Mouse (Mus musculus) lung, postnatal 14 days (tissue): ENCODE measurements around the gene Birc7.

Source experiments
- DNase-seq: peaks from one replicate; pipeline ENCODE4 v3.0.0; 2021

Birc7 gene

GRCm38 (mm10) chr2:180905556-180906221 is 23.1 kb upstream of the Birc7 start:
- no peak for DNase-seq

GRCm38 (mm10) chr2:180910928-180911327 is 17.9 kb upstream of the Birc7 start:
- DNase-seq: no peak

DNA sequence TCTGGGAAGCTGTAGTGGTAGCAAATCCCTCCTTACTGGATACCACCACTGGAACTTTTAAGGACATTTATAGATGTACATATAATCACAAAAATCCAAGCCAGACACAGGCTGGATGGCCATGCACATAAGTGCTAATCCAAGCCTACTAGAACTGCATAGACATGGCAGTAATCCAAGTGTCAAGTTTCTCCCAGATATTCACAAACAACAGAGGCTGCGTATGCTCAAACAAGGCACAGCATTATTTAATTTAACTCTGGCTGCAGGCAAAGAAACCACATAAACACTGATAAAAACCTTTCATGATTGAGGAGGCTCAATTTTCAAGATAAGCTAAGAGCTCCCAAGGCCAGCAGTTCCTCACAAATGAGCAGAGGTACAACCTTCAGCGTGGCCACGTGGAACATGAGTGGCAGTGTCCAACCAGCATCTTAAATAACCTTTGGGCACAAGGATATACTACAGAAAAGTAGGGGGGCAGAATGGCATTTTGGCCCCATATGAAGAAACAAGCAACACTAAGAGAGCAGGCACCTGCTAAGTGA is 12.9 kb upstream of the Birc7 start:
- DNase-seq: no peak

DNA sequence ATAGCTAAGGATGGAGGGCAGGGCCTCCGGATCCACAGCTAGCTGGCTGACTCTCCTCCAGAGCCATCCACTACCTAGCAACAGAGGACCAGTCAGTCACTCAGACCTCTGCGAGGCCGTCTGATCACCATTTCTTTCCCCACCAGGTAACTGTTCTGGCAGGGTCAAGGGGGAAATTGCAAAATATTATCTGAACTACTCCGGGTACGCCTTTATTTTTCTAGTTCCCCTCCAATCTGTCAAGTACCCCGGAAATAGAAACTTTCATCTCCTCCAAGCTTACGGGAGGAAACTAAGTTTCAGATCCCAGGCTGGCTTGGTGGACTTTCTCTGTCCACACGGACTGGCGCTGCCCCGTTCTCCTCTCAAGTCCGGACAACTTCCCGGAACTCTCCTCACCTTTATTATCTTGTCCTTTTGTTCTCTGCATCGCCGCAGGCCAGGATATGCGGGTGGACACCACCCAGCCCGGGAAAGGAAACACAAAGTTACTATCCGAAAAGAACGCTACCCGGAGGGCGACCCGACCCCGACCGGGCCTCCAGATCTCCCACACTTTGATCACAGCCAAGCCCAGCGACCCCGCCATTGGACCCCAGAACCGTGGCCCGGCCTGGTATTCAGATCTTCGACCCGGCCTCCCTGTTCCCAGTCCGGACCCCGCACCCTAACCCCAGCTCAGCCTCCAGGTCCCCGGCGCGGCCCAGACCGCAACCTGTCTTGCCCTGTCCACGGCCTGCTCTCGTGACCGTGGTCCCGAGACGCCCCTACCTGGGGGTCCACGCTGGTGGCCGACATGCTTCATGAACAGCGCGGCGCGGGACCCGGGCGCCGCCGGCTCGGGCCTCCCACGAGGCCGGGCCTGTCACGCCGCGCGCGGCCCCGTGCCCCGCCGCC is 8.7 kb upstream of the Birc7 start:
- DNase-seq: peak; percentile 16

GRCm38 (mm10) chr2:180920810-180921400 is 7.9 kb upstream of the Birc7 start, which contains the start of gene Ythdf1:
Ythdf1 (minus strand) TSS chr2:180920949.
- peak; percentile 99 for DNase-seq

DNA sequence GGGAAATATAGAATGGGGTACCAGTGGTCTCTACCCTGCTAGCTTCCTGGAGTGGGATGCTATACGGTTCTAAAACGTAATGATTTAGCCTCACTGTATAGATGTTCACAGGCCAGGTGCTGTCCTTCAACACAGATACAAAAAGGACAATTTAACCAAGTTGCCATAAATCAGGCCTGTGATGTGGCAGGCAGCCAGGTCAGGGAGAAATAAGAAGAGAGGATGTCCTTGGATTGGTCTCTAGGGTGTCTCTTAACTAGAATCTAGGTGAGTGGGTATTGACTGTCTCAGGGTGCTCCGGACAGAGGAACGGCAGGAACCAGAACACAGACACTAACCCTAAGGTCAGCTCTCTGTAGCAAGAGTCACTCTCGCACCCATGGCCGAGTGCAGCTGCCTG is 6.1 kb upstream of the Birc7 start:
- no peak for DNase-seq

- DNase-seq: peak; percentile 84
Measured at GRCm38 (mm10) chr2:180925176-180925575, 3.6 kb upstream of the Birc7 start.

DNA sequence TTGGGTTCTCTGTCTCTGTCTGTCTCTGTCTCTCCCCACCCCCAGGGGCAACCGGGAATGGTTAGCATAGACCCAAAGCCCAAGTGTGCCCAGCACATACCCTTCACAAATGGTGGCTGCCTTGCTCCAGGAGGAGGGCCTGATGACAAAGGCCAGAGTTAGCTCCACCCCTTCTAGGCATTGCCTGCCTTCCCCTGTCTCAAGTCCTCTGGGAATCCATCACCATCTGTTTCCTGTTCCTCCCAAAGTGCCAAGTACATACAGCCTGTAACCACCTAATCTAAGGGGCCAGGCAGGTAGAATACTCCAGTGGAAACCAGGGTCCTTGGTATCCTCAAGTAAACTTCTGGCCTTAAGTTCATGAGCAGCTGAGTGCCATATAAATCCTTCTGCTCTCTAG is 3.6 kb downstream of the Birc7 start:
- no peak for DNase-seq

DNA sequence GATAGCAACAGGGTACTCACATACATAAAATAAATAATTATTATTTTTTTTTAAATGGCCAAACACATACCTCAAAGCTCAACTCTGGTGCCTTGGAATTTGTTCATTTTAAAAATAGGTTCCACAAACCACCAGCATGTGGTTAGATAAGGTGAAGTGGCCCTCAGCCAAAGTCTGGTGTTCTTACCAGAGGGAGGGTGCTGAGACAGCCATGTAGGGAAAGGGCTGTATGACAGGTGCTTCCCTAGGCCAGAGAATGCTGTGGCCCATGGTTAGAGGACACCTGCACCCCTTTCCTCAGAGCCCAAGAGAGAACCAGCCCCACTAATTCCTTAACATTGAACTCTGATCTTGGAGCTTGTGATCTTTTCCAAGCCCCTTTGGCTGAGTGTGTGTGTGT is 11.4 kb downstream of the Birc7 start:
- no peak for DNase-seq

DNA sequence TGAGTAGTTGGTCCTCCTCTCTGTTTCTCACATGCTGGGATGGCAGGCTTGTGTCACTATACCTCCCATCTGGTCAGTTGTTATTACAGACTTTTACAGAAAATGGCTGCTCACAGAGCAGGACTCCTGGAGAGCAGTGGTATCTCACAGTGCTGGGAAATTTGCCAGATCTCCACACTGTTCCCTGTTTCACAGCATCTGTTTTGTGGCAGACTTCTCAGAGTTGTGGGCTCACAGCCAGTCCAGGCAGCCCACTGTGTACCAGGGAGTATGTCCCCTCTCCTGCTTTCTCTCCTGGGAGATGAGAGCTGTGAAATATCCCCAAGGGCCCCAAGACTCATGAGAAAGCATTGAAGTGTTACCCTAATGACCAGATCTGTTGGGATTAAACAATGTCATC is 13.0 kb downstream of the Birc7 start:
- no peak for DNase-seq

DNA sequence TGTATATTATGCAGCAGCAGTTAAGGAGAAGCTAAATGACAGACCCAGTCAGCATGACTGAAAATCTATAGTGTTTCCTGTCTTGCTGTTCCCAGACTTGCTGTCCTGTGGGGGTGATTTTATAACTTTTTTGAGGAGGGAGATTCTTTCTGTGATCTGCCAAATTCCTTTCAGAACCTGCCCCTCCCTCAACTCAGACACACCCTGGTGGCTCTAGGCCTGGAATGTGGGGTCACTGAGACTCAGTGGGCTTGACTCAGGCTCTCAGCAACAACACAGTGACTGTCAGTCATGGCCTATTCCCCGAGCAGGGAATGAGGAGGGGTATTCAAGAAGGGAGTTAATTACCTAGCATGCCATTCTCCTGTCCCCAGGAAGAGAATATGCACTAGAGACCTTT is 21.1 kb downstream of the Birc7 start:
- no peak for DNase-seq

GRCm38 (mm10) chr2:180952731-180953171 is 23.9 kb downstream of the Birc7 start:
- no peak for DNase-seq

- DNase-seq: no peak
Measured at GRCm38 (mm10) chr2:180953638-180954037, 24.8 kb downstream of the Birc7 start.

DNA sequence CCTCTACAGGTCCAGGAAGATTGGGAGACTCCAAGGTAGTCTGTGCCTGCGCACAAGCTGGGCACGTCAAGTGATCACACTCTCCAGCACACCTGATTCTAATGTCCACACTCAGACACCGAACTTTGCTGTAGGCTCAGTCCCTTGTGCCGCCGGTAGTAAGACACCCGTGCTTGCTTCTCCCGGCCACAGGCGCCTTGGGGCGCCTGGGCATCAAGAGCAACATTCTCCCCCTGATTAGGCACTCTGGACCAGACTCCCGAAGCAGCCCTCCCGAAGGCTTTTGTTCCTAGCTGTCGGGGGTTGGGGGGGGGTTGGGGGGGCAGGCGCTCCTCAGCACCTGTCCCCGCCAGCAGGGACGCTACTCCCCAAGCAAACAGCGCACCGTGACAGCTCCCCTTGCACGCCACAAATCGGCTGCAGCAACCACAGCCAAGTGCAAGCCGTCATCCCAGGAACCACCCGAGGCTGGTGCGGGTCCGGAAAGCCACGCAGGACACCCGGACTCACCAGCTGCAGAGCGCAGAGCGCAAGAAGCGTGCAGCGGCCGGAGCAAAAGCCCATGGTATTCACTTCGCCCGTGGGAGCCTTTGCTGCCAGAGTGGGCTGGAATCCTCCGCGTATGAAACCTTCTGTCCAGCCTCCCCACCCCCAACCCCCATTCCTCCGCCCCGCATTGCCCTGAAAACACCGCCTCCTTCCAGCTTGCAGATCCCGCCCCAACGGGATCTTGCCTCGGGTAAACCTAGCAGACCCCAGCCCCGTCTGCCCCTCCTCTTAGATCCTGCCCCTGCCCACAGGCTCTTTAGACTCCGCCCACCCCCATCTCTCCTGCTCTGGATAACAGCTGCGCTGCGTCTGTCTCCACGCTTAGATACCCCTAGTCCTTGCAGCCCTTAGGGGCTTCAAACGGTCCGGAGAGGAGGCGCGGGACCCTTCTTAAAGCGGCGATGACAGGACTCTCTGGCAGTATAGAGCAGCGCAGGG is 25.5 kb downstream of the Birc7 start, which contains the start of gene Nkain4:
TSS of gene Nkain4 (minus strand) at position 639 of the 987 bp plus-strand sequence.
- DNase-seq: peak; percentile 59

- DNase-seq: no peak
Measured at GRCm38 (mm10) chr2:180959605-180960004, 30.8 kb downstream of the Birc7 start.

GRCm38 (mm10) chr2:180960187-180960586 is 31.4 kb downstream of the Birc7 start:
- no peak for DNase-seq

DNA sequence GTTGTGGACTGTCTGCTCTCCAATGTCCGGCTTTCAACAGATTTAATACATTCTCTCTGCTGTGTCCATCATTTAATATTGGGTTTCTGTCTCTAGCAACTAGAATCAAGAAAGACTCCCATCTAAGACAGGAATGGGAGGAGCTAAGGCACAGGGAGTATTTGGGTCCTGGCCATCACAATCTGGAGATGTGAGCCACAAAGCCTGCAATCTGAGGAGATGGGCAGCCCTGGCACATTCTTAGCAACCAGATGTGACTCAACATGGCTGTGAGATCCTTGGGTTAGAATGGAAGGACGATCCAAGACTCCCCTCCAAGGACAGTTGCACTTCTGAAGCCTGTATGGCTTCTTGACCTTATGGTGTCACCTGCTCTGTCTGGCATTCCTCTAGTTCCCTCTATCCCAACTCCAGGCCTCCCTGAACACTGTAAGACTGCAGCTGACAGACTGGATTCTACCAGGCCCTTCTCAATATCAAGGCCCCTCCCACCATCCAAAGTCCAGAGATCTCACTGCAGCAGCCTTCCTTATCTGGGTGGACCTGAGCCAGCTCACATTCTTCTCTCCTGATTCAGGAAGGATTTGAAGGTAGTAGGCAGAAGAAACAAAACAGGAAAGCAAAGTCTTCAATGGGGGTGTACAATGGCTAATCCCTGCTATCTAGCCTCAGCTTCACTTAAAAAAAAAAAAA is 33.9 kb downstream of the Birc7 start:
- DNase-seq: no peak

DNA sequence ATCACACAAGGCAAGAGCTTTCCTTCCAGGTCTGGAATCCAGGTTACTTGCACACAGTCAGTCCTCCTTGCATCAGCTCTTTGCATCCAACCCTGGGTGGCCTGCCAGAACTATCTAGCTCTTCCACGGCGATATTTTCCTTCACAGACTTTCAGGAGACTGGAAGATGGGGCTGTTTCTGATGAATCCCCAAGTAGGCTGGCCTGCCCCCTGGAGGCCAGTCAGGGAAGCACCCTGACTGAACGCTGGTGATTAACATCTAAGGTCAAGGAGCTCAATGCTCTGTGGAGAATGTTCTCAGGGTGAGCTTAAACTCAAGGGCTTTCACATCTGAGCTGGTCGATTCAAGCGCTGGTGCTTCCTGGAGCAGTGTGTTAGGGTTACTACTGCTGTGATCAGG is 35.1 kb downstream of the Birc7 start:
- DNase-seq: peak; percentile 80

- no peak for DNase-seq
Measured at GRCm38 (mm10) chr2:180966092-180966882, 37.5 kb downstream of the Birc7 start.

GRCm38 (mm10) chr2:180967010-180967763 is 38.4 kb downstream of the Birc7 start, which contains the start of gene Arfgap1:
Arfgap1 (plus strand) TSS chr2:180967225.
- DNase-seq: peak; percentile 94
